Mouse (Mus musculus): ENCODE measurements around the gene Ptprk. TPM values are rescaled to one million over a fixed set of nuclear protein-coding genes. Genes with fewer than 3 reads are reported as not detected.

The Ptprk gene
- polyA plus RNA-seq, 2 experiments = 3.0 to 3.3 TPM

DNA sequence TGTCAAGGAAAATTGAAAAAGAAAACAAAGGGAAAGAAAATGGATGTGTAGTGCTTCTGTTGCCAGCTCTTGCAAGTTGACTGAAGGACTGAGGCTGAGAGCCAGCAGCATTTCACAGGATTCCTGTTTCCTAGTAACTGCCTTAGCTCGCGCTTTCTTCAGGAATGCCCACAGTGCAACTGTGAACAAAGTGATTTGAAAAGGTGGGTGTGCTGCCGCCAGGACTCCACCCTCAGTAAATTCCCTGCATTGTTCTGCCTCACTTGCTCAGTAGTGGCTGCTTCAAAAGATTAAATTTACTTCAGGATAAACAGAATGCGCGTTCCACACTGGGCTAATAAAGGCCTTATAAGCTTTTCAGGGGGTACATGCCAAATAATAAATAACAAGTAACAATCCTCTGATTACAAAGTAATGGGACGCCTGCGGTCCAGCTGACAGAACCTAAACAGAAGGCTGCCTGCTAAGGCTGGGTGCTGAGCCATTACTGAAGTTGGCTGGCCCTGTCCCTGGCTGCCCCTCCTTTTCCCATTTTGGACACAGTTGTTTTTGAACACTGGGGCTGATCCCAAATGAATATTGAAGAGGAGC, 418.7 kb downstream of the Ptprk start:
- Histone ChIP-seq H3K9me3 (ENCODE audit: control insufficient read depth, low read length) (no peaks in the 10 kb centered on the region), H3K4me3 (ENCODE audit: insufficient read depth in 1 of 2, low read depth in 2 of 2, low read length in 2 of 2) (no peak overlapping the region), H3K27ac (no peak overlapping the region), H3K4me1 (replicated peaks; ENCODE audit: control insufficient read depth in 2 of 2, insufficient read depth in 2 of 2, low read length in 1 of 2) (no peaks in the 10 kb centered on the region), H3K27me3 (ENCODE audit: control insufficient read depth, insufficient read depth, low read length) (no peaks in the 10 kb centered on the region), H3K36me3 (replicated peaks; ENCODE audit: control insufficient read depth, insufficient read depth, low read depth) (no peaks in the 10 kb centered on the region), H3K4me2 (ENCODE audit: low read depth) (no peak overlapping the region), H3K9ac (replicated peaks) (no peak overlapping the region)
- TF ChIP-seq EP300 (IDR thresholded peaks at IDR 0.05; ENCODE audit: low read depth) = no peak
- no peak for TF ChIP-seq CTCF (IDR thresholded peaks at IDR 0.05; ENCODE audit: low read depth)
- DNase-seq (ENCODE audit: low read depth in 3 of 3, low spot score in 3 of 3) (no peak), ATAC-seq (ENCODE audit: insufficient read depth) (no peak)
- 68% methylated on average over 7 of the region's 7 CpGs for WGBS (ENCODE audit: insufficient replicate concordance)

DNA sequence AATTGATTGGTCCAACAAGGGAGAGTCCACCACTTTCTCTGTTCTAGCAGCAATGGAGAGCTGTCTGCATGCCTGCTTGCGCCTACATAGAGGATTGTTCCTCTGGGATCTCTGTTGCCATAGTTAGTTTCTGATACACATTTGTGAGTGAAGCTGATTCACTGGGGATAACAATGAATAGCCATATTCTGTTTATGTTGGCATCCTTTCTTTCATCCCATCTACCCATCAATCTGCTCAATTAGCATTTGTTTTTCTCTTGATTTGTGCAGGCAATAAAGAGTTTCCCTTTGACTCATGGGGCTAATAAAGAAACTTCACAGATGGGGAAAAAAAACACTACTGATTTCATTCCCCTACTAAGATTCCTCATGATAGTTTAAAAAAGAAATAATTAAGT, 423.2 kb downstream of the Ptprk start:
- DNase-seq (ENCODE audit: low read depth in 3 of 3, low spot score in 3 of 3) = no peak
- H3K4me1 ChIP-seq (replicated peaks; ENCODE audit: control insufficient read depth in 2 of 2, insufficient read depth in 2 of 2, low read length in 1 of 2) = no peaks in the 10 kb centered on the region
- no peak overlapping the region for H3K9ac ChIP-seq (replicated peaks)
- no peak for ATAC-seq (ENCODE audit: insufficient read depth)
- 46% methylated on average over 1 of the region's 1 CpGs for WGBS (ENCODE audit: insufficient replicate concordance)
- H3K27me3 ChIP-seq (ENCODE audit: control insufficient read depth, insufficient read depth, low read length) = no peaks in the 10 kb centered on the region
- H3K4me3 ChIP-seq (ENCODE audit: insufficient read depth in 1 of 2, low read depth in 2 of 2, low read length in 2 of 2) = no peak overlapping the region
- no peaks in the 10 kb centered on the region for H3K9me3 ChIP-seq (ENCODE audit: control insufficient read depth, low read length)
- H3K4me2 ChIP-seq (ENCODE audit: low read depth) = no peak overlapping the region
- TF ChIP-seq EP300 (IDR thresholded peaks at IDR 0.05; ENCODE audit: low read depth) (no peak), CTCF (IDR thresholded peaks at IDR 0.05; ENCODE audit: low read depth) (no peak)
- no peaks in the 10 kb centered on the region for H3K36me3 ChIP-seq (replicated peaks; ENCODE audit: control insufficient read depth, insufficient read depth, low read depth)
- H3K27ac ChIP-seq = no peak overlapping the region

GRCm38 (mm10) chr10:28498504-28498903, 423.9 kb downstream of the Ptprk start:
- H3K9ac ChIP-seq (replicated peaks) = no peak overlapping the region
- no peaks in the 10 kb centered on the region for H3K4me1 ChIP-seq (replicated peaks; ENCODE audit: control insufficient read depth in 2 of 2, insufficient read depth in 2 of 2, low read length in 1 of 2)
- ATAC-seq (ENCODE audit: insufficient read depth) (no peak), DNase-seq (ENCODE audit: low read depth in 3 of 3, low spot score in 3 of 3) (no peak)
- no peaks in the 10 kb centered on the region for H3K9me3 ChIP-seq (ENCODE audit: control insufficient read depth, low read length)
- no peak overlapping the region for H3K27ac ChIP-seq
- H3K36me3 ChIP-seq (replicated peaks; ENCODE audit: control insufficient read depth, insufficient read depth, low read depth) = no peaks in the 10 kb centered on the region
- no peak overlapping the region for H3K4me2 ChIP-seq (ENCODE audit: low read depth)
- TF ChIP-seq EP300 (IDR thresholded peaks at IDR 0.05; ENCODE audit: low read depth) (no peak), CTCF (IDR thresholded peaks at IDR 0.05; ENCODE audit: low read depth) (no peak)
- 39% methylated on average over 3 of the region's 3 CpGs for WGBS (ENCODE audit: insufficient replicate concordance)
- no peak overlapping the region for H3K4me3 ChIP-seq (ENCODE audit: insufficient read depth in 1 of 2, low read depth in 2 of 2, low read length in 2 of 2)
- no peaks in the 10 kb centered on the region for H3K27me3 ChIP-seq (ENCODE audit: control insufficient read depth, insufficient read depth, low read length)

- TF ChIP-seq CTCF (IDR thresholded peaks at IDR 0.05; ENCODE audit: low read depth) (no peak), EP300 (IDR thresholded peaks at IDR 0.05; ENCODE audit: low read depth) (no peak)
- Histone ChIP-seq H3K4me3 (ENCODE audit: insufficient read depth in 1 of 2, low read depth in 2 of 2, low read length in 2 of 2) (no peak overlapping the region), H3K4me1 (replicated peaks; ENCODE audit: control insufficient read depth in 2 of 2, insufficient read depth in 2 of 2, low read length in 1 of 2) (peaks cover 2 to 9% of the 10 kb centered on the region in 2 experiments; a peak in 2 of 4 replicates), H3K4me2 (ENCODE audit: low read depth) (no peak overlapping the region), H3K27me3 (ENCODE audit: control insufficient read depth, insufficient read depth, low read length) (no peaks in the 10 kb centered on the region), H3K9me3 (ENCODE audit: control insufficient read depth, low read length) (no peaks in the 10 kb centered on the region), H3K36me3 (replicated peaks; ENCODE audit: control insufficient read depth, insufficient read depth, low read depth) (no peaks in the 10 kb centered on the region), H3K27ac (no peak overlapping the region), H3K9ac (replicated peaks) (no peak overlapping the region)
- 54% methylated on average over 2 of the region's 2 CpGs for WGBS (ENCODE audit: insufficient replicate concordance)
- ATAC-seq (ENCODE audit: insufficient read depth) (no peak), DNase-seq (ENCODE audit: low read depth in 3 of 3, low spot score in 3 of 3) (no peak)
Observed at GRCm38 (mm10) chr10:28513601-28514000, 439.0 kb downstream of the Ptprk start.

DNA sequence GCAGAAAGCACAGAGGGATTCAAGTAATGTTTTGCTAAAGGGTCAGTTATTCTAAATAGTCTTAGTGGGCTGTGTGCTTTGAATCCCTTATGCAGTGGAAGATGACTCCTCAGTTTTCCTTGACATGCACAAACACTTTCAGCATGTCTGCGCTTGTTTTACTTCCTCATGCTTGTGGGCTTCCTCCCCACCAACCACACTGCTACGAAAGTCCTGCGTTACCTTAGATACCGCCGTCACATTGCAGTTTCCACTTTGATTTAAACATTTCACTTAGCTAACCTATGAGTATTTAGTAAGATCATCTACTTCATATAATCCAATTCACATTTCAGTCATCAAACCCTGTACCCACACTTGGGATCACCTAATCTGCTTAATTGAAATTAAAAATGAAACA, 441.5 kb downstream of the Ptprk start:
- no peak for DNase-seq (ENCODE audit: low read depth in 3 of 3, low spot score in 3 of 3)
- H3K4me2 ChIP-seq (ENCODE audit: low read depth) = no peak overlapping the region
- no peaks in the 10 kb centered on the region for H3K9me3 ChIP-seq (ENCODE audit: control insufficient read depth, low read length)
- 34% methylated on average over 5 of the region's 5 CpGs for WGBS (ENCODE audit: insufficient replicate concordance)
- H3K4me3 ChIP-seq (ENCODE audit: insufficient read depth in 1 of 2, low read depth in 2 of 2, low read length in 2 of 2) = no peak overlapping the region
- H3K9ac ChIP-seq (replicated peaks) = no peak overlapping the region
- TF ChIP-seq CTCF (IDR thresholded peaks at IDR 0.05; ENCODE audit: low read depth) = no peak
- TF ChIP-seq EP300 (IDR thresholded peaks at IDR 0.05; ENCODE audit: low read depth) = no peak
- no peaks in the 10 kb centered on the region for H3K36me3 ChIP-seq (replicated peaks; ENCODE audit: control insufficient read depth, insufficient read depth, low read depth)
- ATAC-seq (ENCODE audit: insufficient read depth) = no peak
- H3K4me1 ChIP-seq (replicated peaks; ENCODE audit: control insufficient read depth in 2 of 2, insufficient read depth in 2 of 2, low read length in 1 of 2) = peaks cover 2 to 13% of the 10 kb centered on the region in 2 experiments; a peak in 2 of 4 replicates
- no peaks in the 10 kb centered on the region for H3K27me3 ChIP-seq (ENCODE audit: control insufficient read depth, insufficient read depth, low read length)
- H3K27ac ChIP-seq = no peak overlapping the region
